Mouse (Mus musculus): ENCODE data around the gene Scaf4.
"Not testable (repeated sequence)": the region's sequence is repeated elsewhere in the genome, so short reads cannot be mapped to it uniquely, and the experiment has no call there.

Scaf4 gene

GRCm38 (mm10) chr16:90290962-90291361 lies 6.7 kb upstream of the Scaf4 start:
- no peak for DNase-seq

DNA sequence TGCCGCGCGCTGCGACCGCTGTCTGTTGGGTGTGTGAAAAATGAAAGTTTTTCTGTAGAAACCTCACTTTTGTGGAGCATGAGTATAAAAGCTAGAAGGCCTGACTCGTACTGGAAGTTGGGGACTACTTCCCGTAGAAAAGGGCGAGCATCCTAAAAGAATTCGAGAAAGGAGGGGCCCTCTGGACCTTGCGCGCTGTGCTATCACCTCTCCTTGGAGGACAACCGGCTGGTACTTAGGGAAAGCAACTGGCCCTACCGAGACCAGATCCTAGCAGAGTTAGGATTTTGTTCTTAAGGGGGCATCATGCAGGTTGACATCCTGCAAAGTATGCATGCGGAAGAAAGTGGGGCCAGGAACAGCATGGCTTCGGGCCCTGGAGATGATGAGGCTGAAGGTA lies 613 bp upstream of the Scaf4 start:
- no peak for DNase-seq

DNA sequence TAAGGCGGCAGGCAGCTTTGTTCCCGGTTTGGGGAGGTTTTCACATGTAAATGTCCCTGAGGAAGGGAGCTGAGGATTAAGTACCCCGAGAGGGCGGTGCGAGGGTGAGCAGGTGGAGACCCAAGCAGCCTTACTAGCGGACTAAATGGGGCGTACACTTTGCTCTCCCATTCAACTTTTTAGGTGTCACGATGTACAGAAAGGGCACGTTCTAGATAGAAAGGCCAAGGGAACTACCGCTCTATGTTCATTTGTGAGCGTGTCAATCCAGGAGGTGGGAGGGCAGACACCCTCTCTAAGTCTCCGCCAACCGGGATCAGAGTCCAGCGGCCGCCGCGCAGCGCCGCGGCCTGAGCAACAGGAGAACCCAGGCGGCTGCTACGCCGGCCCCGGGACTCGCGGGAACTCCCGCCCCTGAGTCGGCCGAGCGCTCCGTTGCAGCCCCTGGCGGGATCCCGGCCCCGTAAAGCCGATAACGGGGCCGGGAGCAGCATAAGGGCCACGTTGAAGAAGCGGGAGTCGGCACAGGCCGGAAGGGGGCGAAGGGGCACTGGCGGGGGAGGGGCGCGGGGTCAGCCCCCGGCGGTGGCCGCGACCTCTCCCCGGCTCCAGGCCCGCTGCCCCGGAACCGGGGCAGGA lies 918 bp downstream of the Scaf4 start:
- DNase-seq = peak; percentile 68

DNA sequence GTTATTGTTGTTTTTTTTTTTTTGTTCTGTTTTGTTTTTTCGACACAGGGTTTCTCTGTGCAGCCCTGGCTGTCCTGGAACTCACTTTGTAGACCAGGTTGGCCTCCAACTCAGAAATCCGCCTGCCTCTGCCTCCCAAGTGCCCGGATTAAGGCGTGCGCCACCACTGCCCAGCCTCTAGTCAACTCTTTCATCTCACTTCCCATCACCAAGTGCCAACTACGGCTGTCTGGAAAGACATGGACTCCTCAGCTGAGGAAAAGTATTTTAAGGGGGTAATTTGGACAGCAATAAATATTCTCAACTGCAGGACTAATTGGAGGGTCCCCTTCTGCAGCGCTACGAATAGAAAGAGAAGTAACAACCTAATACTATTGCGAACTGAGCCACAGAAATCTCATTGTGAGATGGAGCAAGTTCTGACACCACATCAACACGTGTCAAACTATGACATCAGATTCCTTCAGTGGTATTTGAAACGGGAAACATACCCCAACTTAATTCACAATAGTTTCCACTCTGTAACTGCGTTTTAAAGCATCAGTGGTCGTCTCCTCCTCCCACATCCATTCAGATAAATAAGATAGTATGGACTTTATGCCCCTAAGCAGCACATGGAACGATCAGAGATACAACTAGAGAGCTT lies 1.6 kb downstream of the Scaf4 start:
- DNase-seq = no peak

DNA sequence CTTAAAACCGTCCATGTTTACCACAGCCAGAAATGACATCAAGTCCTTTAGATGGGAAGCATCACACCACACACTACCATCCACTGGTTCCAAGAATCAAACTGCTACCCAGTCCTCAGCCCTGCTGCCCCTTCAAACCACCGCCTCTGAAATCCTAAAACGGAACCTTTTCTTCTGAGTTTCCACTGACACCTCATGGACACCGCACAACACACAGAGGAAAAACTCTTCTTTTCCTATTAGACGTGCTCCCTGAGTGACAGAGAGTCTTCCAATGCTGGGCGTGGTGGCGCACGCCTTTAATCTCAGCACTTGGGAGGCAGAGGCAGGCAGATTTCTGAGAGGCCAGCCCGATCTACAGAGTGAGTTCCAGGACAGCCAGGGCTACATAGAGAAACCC lies 2.9 kb downstream of the Scaf4 start:
- no peak for DNase-seq

- no peak for DNase-seq
These were observed 3.3 kb downstream of the Scaf4 start for GRCm38 (mm10) chr16:90280989-90281388.

GRCm38 (mm10) chr16:90280515-90280914 lies 3.8 kb downstream of the Scaf4 start:
- DNase-seq = no peak

- DNase-seq = peak; percentile 71
These were observed 5.2 kb downstream of the Scaf4 start for GRCm38 (mm10) chr16:90279058-90279457.

DNA sequence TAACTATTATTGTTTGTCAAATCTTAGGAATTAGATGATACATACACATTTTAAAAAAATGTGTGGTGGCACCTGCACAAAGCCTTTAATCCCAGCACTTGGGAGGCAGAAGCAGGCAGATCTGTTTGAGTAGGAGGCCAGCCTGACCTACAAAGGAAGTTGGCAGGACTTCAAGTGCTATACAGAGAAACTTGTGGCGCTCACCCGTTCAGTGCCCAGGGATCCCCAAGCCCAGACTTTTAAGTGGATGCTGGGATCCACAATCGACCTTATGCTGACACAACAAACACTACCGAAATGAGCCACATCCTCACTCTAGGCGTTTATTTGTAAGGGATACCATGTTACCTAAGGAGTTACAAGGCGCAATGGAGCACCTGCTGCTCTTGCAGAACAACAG lies 8.8 kb downstream of the Scaf4 start:
- DNase-seq = no peak

DNA sequence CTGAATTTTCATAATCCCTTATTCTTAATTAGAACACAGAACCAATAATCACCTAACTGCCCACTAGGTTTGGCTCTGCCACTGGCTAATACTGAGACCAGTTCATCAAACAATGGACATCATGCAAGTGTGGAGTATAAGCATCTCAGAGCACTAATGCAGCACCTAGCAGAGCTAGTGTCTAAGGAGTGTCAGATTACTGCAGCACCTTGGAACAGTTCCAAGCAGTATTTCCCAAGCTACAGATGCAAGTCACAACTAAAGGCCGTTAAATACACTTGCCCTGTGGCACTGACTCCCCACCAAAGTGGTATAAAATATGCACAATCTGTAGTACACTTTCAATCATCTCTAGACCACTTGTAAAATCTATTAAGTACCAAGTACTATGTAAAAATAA lies 17.7 kb downstream of the Scaf4 start:
- no peak for DNase-seq

DNA sequence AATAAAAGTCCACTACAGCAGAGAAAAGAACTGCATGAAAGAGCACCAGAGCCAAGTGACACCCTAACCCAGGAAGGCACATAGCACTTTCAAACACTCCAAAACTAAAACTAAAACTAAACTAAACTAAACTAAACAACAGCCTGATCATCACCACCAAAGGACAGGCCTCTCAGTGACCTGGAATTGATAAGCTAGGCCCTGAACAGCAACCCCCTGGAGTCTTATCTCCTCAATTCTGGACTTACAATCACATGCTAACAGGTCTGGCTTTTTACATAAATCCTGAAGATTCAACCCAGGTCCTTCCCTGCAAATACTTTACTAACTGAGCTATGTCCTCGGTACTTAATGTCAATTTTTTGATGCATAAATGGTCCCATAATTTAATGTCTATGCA lies 19.2 kb downstream of the Scaf4 start:
- DNase-seq = peak; percentile 33

DNA sequence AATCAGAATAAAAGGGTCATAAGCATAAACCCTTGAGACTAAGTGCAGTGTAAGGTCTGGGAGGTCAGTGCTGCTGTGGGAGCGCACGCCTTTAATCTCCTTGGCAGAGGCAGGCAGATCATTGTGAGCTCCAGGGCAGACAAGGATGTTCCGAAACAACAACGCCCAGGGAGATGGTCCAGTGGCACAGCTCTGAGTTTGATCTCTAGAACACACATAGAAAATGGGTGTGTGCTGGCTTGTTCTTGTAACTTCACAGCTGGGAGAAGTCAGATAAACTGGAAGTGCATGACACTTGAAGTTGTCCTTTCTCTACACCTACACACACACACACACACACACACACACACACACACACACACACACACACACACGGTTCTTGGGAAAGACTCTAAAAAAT lies 20.3 kb downstream of the Scaf4 start:
- DNase-seq = peak; percentile 77

- no peak for DNase-seq
These were observed 22.5 kb downstream of the Scaf4 start for GRCm38 (mm10) chr16:90261791-90262190.

DNA sequence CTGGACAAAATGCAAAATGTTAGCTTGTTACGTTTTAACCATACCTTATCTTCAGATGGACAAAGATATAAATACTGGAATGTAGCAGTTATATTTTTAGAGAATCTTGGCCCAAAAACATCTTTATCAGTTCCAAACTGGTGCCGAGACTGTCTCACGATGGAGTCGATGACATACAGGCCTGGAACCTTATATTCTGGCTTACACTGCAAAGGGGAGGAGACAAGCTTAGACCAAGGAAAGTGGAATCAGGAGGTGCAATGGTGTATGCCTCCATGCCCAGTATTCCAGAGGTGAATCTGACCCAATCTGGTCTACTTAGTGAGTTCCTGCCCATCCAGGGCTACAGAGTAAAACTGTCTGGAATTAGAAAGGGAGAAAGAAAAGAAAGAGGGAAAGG lies 24.2 kb downstream of the Scaf4 start:
- no peak for DNase-seq

DNA sequence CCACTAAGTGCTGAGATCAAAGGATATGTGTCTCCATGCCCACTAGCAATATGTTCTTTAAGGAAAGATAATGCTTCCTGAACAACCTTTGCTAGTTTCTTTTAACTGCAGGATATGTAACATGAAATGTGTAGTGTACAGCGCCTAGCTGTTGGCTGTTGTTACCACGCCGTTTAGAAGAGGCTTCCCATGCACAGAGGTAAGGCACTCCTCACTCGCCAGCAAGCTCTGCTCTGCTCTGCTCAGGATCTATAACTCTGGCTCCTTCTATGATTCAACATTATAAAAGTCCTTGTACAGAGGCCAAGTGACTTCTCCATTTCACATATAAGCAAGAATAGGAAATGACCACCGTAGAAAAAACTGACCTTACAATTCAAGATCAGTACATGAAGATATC lies 24.7 kb downstream of the Scaf4 start:
- DNase-seq = no peak

GRCm38 (mm10) chr16:90258950-90259349 lies 25.4 kb downstream of the Scaf4 start:
- DNase-seq = no peak

DNA sequence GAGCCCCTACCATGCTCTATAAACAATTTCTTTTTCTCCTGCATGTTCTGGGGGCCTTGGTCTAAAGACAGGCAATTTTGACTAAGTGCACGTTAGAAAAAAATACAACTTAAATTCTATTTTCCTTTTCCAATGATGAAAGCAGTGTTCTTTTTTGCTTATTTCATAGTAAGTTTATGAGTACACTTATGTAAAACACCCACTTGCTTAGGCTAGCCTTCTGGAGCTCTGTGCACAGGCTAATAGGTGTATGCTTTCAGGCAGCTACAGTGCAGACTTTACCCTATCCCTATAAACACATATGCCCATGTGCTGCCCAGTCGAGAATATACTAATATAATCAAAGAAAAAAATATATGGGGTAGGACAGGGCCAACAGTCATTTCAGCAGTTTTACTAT lies 31.8 kb downstream of the Scaf4 start:
- no peak for DNase-seq

DNA sequence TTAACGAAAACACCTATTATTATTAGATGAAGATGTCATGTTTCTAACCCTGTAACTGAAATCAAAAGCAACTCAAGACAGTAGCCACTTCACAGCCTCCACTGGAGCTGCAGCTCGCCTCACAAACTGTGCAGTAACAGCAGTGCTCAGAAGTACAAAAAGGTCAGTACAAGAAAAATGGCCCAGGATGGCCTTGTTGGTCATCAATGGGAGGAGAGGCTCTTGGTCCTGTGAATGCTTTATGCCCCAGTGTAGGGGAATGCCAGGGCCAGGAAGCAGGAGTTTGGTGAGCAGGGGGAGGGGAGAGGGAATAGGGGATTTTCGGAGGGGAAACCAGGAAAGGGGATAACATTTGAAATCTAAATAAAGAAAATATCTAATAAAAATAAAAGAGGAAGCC lies 33.0 kb downstream of the Scaf4 start:
- DNase-seq = not testable (repeated sequence)

GRCm38 (mm10) chr16:90250099-90250498 lies 34.2 kb downstream of the Scaf4 start:
- no peak for DNase-seq

- DNase-seq = no peak
These were observed 41.6 kb downstream of the Scaf4 start for GRCm38 (mm10) chr16:90242426-90243304.

- no peak for DNase-seq
These were observed 42.4 kb downstream of the Scaf4 start for GRCm38 (mm10) chr16:90241875-90242274.

GRCm38 (mm10) chr16:90239128-90239746 lies 45.1 kb downstream of the Scaf4 start:
- DNase-seq = no peak

- no peak for DNase-seq
These were observed 49.1 kb downstream of the Scaf4 start for GRCm38 (mm10) chr16:90235188-90235587.
